Mouse (Mus musculus): ENCODE data around the gene Unc93b1. TPM values are rescaled to one million over a fixed set of nuclear protein-coding genes. Genes with fewer than 3 reads are reported as not detected.

The Unc93b1 gene
- polyA plus RNA-seq, 1 experiment from 2014 or later = 48.1 TPM

DNA sequence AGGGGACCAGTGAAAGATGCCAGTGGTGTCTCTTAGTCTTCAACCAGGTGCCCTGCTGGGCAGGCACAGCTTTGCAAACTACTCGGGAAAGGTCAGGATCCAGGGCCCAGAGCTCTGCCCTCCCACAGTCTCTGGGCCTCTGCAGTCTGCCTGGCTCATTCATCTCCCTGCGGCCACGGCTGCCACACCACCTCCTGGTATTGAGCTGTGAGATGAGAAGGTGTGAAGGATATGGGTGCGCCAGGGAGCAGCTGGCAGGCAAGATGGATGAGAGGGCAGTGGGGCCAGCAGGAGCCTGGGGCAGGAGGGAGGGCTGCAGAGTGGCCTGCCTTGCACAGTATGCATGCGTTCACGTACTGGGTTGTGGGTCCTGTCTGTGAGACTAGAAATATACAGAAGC lies 55.8 kb downstream of the Unc93b1 start:
- Histone ChIP-seq H3K27me3 (ENCODE audit: insufficient read depth, low read length) (no peaks in the 10 kb centered on the region), H3K4me1 (ENCODE audit: insufficient read depth) (peaks cover 14% of the 10 kb centered on the region), H3K9me3 (ENCODE audit: low read length) (no peaks in the 10 kb centered on the region), H3K9ac (replicated peaks) (no peak overlapping the region), H3K4me3 (ENCODE audit: low read depth, low read length) (no peak overlapping the region), H3K4me2 (ENCODE audit: low read depth, low read length) (no peak overlapping the region), H3K36me3 (replicated peaks; ENCODE audit: insufficient read depth, low read length) (no peaks in the 10 kb centered on the region), H3K27ac (ENCODE audit: low read depth) (no peak overlapping the region)
- ATAC-seq (no peak), DNase-seq (no peak)
- TF ChIP-seq CTCF (IDR thresholded peaks at IDR 0.05; ENCODE audit: low read depth) (no peak), EP300 (IDR thresholded peaks at IDR 0.05; ENCODE audit: low read depth) (no peak)
- whole genome bisulfite sequencing (ENCODE audit: insufficient replicate concordance) = 73% methylated on average over 6 of the region's 6 CpGs

DNA sequence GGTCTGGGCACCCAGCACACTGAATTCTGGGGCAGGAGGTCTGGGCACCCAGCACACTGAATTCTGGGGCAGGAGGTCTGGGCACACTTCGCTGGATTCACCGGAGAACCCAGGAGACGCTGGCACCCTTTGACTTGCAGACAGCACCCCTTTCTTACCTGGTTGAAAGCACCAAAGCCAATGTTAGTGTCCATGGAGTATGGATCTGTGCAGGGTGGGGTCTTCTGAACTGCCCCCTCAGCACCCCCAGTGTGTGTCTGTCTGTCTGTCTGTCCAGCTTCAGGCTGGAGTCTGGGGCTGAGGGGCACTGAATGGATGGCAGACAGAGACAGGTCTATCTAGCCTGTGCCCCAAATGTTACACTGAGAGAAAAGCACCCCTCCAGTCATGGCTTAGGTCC lies 56.6 kb downstream of the Unc93b1 start:
- no peaks in the 10 kb centered on the region for H3K9me3 ChIP-seq (ENCODE audit: low read length)
- DNase-seq (no peak), ATAC-seq (no peak)
- no peak overlapping the region for H3K27ac ChIP-seq (ENCODE audit: low read depth)
- H3K27me3 ChIP-seq (ENCODE audit: insufficient read depth, low read length) = no peaks in the 10 kb centered on the region
- H3K9ac ChIP-seq (replicated peaks) = no peak overlapping the region
- TF ChIP-seq EP300 (IDR thresholded peaks at IDR 0.05; ENCODE audit: low read depth) (no peak), CTCF (IDR thresholded peaks at IDR 0.05; ENCODE audit: low read depth) (no peak)
- H3K4me2 ChIP-seq (ENCODE audit: low read depth, low read length) = no peak overlapping the region
- no peak overlapping the region for H3K4me3 ChIP-seq (ENCODE audit: low read depth, low read length)
- 94% methylated on average over 3 of the region's 3 CpGs for WGBS (ENCODE audit: insufficient replicate concordance)
- no peaks in the 10 kb centered on the region for H3K36me3 ChIP-seq (replicated peaks; ENCODE audit: insufficient read depth, low read length)
- peaks cover 6% of the 10 kb centered on the region for H3K4me1 ChIP-seq (ENCODE audit: insufficient read depth)

DNA sequence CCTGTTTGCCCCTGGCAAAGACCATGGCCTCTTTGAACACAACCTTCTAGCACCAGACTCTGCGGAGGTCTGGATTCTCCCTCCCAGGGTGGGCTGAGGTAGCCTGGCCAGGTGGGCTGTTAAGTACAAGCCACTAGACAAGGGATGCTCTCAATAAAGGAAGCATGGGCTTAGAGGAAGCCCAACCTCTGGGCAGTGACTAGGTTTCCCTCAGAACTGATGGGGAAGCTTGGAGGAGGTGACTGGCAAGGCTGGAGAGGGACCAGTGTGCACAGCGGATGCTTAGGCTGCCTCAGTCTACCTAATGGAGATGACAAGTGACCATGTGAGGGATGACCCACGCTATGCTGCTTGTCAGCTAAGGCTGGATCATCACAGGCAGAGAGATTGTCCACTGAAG lies 57.0 kb downstream of the Unc93b1 start:
- Histone ChIP-seq H3K36me3 (replicated peaks; ENCODE audit: insufficient read depth, low read length) (no peaks in the 10 kb centered on the region), H3K9ac (replicated peaks) (no peak overlapping the region), H3K27me3 (ENCODE audit: insufficient read depth, low read length) (no peaks in the 10 kb centered on the region), H3K9me3 (ENCODE audit: low read length) (no peaks in the 10 kb centered on the region), H3K27ac (ENCODE audit: low read depth) (no peak overlapping the region), H3K4me3 (ENCODE audit: low read depth, low read length) (no peak overlapping the region), H3K4me1 (ENCODE audit: insufficient read depth) (peaks cover 2% of the 10 kb centered on the region), H3K4me2 (ENCODE audit: low read depth, low read length) (no peak overlapping the region)
- 84% methylated on average over 3 of the region's 3 CpGs for WGBS (ENCODE audit: insufficient replicate concordance)
- TF ChIP-seq EP300 (IDR thresholded peaks at IDR 0.05; ENCODE audit: low read depth) (no peak), CTCF (IDR thresholded peaks at IDR 0.05; ENCODE audit: low read depth) (no peak)
- ATAC-seq = no peak
- no peak for DNase-seq

DNA sequence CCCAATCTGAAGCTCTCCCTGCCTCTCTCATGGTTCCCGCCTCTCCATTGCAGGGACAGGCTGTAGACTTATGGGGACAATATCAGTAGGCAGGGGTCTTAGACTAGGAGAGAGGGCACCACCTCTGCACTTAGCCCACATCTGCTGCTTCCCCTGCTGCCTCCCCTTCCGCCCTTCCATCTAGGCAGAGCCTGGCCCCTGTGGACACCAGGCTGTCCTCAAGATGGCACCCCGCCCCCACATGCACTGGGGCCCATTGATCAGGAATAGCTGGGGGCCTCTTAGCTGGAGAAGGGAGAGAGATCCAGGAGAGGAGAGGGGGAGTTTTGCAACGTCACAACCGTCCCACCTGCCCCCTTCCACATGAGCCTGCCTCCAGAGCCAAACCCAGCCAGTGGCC lies 57.4 kb downstream of the Unc93b1 start, which contains the start of gene Tbx10:
Gene Tbx10, plus strand, starts transcription at position 337 of the 400 bp plus-strand sequence.
- WGBS (ENCODE audit: insufficient replicate concordance) = 60% methylated on average over 5 of the region's 5 CpGs
- Histone ChIP-seq H3K27ac (ENCODE audit: low read depth) (no peak within 1 kb of the TSS), H3K9ac (replicated peaks) (no peak within 1 kb of the TSS), H3K4me2 (ENCODE audit: low read depth, low read length) (no peak within 1 kb of the TSS), H3K27me3 (ENCODE audit: insufficient read depth, low read length) (no peaks in the 10 kb centered on the region), H3K4me1 (ENCODE audit: insufficient read depth) (no peaks in the 10 kb centered on the region), H3K4me3 (ENCODE audit: low read depth, low read length) (no peak within 1 kb of the TSS), H3K9me3 (ENCODE audit: low read length) (no peaks in the 10 kb centered on the region), H3K36me3 (replicated peaks; ENCODE audit: insufficient read depth, low read length) (no peaks in the 10 kb centered on the region)
- no peak for TF ChIP-seq EP300 (IDR thresholded peaks at IDR 0.05; ENCODE audit: low read depth)
- no peak for ATAC-seq
- no peak for DNase-seq

DNA sequence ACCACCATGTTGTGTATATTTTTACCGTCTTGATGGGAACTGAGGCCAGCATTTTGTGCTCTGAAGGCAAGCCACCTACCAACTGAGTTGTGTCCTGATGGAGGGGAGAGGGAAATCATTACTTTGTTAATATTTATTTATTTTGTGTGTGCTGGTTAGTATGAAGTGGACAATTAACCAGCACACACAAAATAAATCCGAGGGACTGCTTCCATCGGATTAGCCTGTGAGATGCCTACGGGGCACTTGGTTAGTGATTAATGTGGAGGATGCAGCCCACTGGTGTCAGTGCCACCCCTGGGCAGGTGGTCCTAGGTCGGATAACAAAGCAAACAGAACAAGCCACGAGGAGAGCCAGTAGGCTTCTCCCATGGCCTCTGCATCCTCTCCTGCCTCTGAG lies 59.9 kb downstream of the Unc93b1 start:
- Histone ChIP-seq H3K36me3 (replicated peaks; ENCODE audit: insufficient read depth, low read length) (no peaks in the 10 kb centered on the region), H3K4me3 (ENCODE audit: low read depth, low read length) (no peak overlapping the region), H3K9me3 (ENCODE audit: low read length) (no peaks in the 10 kb centered on the region), H3K27me3 (ENCODE audit: insufficient read depth, low read length) (no peaks in the 10 kb centered on the region), H3K4me2 (ENCODE audit: low read depth, low read length) (no peak overlapping the region), H3K27ac (ENCODE audit: low read depth) (no peak overlapping the region), H3K4me1 (ENCODE audit: insufficient read depth) (0 out of 2 replicates have a peak, but pooled peaks cover 3% of the 10 kb centered on the region), H3K9ac (replicated peaks) (no peak overlapping the region)
- no peak for DNase-seq
- no peak for TF ChIP-seq EP300 (IDR thresholded peaks at IDR 0.05; ENCODE audit: low read depth)
- no peak for TF ChIP-seq CTCF (IDR thresholded peaks at IDR 0.05; ENCODE audit: low read depth)
- no peak for ATAC-seq
- 67% methylated on average over 6 of the region's 6 CpGs for WGBS (ENCODE audit: insufficient replicate concordance)

DNA sequence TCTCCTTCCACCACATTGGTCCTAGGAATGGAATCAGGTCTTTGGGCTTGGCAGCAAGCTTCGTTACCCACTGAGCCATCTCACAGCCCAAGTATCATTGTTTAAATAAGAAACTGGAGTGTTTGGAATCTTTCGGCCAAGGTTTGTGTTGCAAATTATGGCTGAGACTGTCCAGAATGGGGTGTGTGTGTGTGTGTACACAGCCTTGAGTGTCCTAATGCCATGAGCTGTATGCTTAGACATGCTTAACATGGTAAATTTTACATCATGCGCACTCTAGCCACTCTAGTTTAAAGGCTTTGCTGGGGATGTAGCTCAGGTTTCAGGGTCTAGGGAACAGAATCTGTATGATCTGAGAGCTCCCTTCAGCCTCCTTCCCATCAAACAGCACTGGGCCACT lies 60.5 kb downstream of the Unc93b1 start:
- H3K4me2 ChIP-seq (ENCODE audit: low read depth, low read length) = no peak overlapping the region
- DNase-seq = no peak
- no peaks in the 10 kb centered on the region for H3K27me3 ChIP-seq (ENCODE audit: insufficient read depth, low read length)
- H3K27ac ChIP-seq (ENCODE audit: low read depth) = no peak overlapping the region
- TF ChIP-seq EP300 (IDR thresholded peaks at IDR 0.05; ENCODE audit: low read depth) (no peak), CTCF (IDR thresholded peaks at IDR 0.05; ENCODE audit: low read depth) (no peak)
- no peak for ATAC-seq
- WGBS (ENCODE audit: insufficient replicate concordance) = 81% methylated on average over 3 of the region's 3 CpGs
- no peaks in the 10 kb centered on the region for H3K36me3 ChIP-seq (replicated peaks; ENCODE audit: insufficient read depth, low read length)
- no peak overlapping the region for H3K4me3 ChIP-seq (ENCODE audit: low read depth, low read length)
- H3K9ac ChIP-seq (replicated peaks) = no peak overlapping the region
- peaks cover 3% of the 10 kb centered on the region; the same call in 1 of the 2 replicates for H3K4me1 ChIP-seq (ENCODE audit: insufficient read depth)
- H3K9me3 ChIP-seq (ENCODE audit: low read length) = no peaks in the 10 kb centered on the region

DNA sequence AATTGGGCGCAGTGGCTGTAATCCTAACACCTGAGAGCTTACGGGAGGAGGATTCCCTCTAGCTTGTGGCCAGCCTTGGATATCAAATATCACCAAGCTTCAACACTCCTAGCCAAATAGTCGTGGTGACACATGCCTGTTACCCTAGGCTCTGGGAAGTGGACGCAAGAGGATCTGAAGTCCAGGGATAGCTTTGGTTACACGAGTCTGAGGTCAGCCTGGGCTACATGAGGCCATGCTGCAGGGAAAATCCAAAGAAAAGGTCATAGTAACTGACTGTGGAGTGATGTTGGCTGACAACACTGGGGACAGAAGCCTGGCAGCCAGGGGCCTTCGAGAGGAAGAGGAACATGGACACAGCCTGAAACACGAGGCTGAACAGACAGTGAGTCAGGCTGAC lies 61.1 kb downstream of the Unc93b1 start:
- H3K4me3 ChIP-seq (ENCODE audit: low read depth, low read length) = no peak overlapping the region
- TF ChIP-seq EP300 (IDR thresholded peaks at IDR 0.05; ENCODE audit: low read depth) = no peak
- TF ChIP-seq CTCF (IDR thresholded peaks at IDR 0.05; ENCODE audit: low read depth) = no peak

More for the DNA sequence above, 61.1 kb downstream of the Unc93b1 start:
- DNase-seq (no peak), ATAC-seq (no peak)
- H3K9ac ChIP-seq (replicated peaks) = no peak overlapping the region
- H3K4me2 ChIP-seq (ENCODE audit: low read depth, low read length) = no peak overlapping the region
- no peaks in the 10 kb centered on the region for H3K27me3 ChIP-seq (ENCODE audit: insufficient read depth, low read length)
- H3K9me3 ChIP-seq (ENCODE audit: low read length) = no peaks in the 10 kb centered on the region
- H3K4me1 ChIP-seq (ENCODE audit: insufficient read depth) = peaks cover 9% of the 10 kb centered on the region
- H3K27ac ChIP-seq (ENCODE audit: low read depth) = no peak overlapping the region
- no peaks in the 10 kb centered on the region for H3K36me3 ChIP-seq (replicated peaks; ENCODE audit: insufficient read depth, low read length)
- 56% methylated on average over 7 of the region's 7 CpGs for WGBS (ENCODE audit: insufficient replicate concordance)
